Mouse (Mus musculus): ENCODE measurements at regions not wholly inside any gene's neighbourhood (a gene's known extent, or its start where the extent isn't known, plus 50 kb on each side); places are given as distances from the start of the nearest gene placed in this dataset.

- no peak overlapping the region for H3K4me2 ChIP-seq (replicated peaks; ENCODE audit: low read depth, low read length)
- H3K4me3 ChIP-seq (ENCODE audit: low read depth, low read length) = no peak overlapping the region
- no peak for ATAC-seq (ENCODE audit: insufficient number of reproducible peaks, insufficient read depth, low FRiP score, low read depth)
- H3K4me1 ChIP-seq (ENCODE audit: control insufficient read depth, insufficient read depth, low read length) = no peaks in the 10 kb centered on the region
- H3K36me3 ChIP-seq (ENCODE audit: control insufficient read depth, insufficient read depth, low read length) = no peaks in the 10 kb centered on the region
- H3K9ac ChIP-seq (replicated peaks; ENCODE audit: low read depth, low read length) = no peak overlapping the region
- 78% methylated on average over 2 of the region's 2 CpGs for WGBS
- H3K27me3 ChIP-seq (ENCODE audit: control insufficient read depth, insufficient read depth, low read length) = no peaks in the 10 kb centered on the region
- H3K9me3 ChIP-seq (ENCODE audit: control insufficient read depth, low read depth, low read length) = no peaks in the 10 kb centered on the region
- H3K27ac ChIP-seq (ENCODE audit: low read length) = no peak overlapping the region
Observed at GRCm38 (mm10) chr16:39368276-39368675, 475.8 kb downstream of the Igsf11 start.

GRCm38 (mm10) chr16:39374616-39375015, 482.1 kb downstream of the Igsf11 start:
- 68% methylated on average over 3 of the region's 3 CpGs for WGBS
- no peak overlapping the region for H3K9ac ChIP-seq (replicated peaks; ENCODE audit: low read depth, low read length)
- ATAC-seq (ENCODE audit: insufficient number of reproducible peaks, insufficient read depth, low FRiP score, low read depth) = no peak

GRCm38 (mm10) chr16:39379959-39380358, 487.5 kb downstream of the Igsf11 start:
- no peak overlapping the region for H3K4me2 ChIP-seq (replicated peaks; ENCODE audit: low read depth, low read length)
- H3K36me3 ChIP-seq (ENCODE audit: control insufficient read depth, insufficient read depth, low read length) = no peaks in the 10 kb centered on the region
- ATAC-seq (ENCODE audit: insufficient number of reproducible peaks, insufficient read depth, low FRiP score, low read depth) = no peak
- no peak overlapping the region for H3K4me3 ChIP-seq (ENCODE audit: low read depth, low read length)
- WGBS = 70% methylated on average over 7 of the region's 7 CpGs
- H3K27me3 ChIP-seq (ENCODE audit: control insufficient read depth, insufficient read depth, low read length) = no peaks in the 10 kb centered on the region
- no peak overlapping the region for H3K9ac ChIP-seq (replicated peaks; ENCODE audit: low read depth, low read length)
- H3K27ac ChIP-seq (ENCODE audit: low read length) = no peak overlapping the region
- no peaks in the 10 kb centered on the region for H3K4me1 ChIP-seq (ENCODE audit: control insufficient read depth, insufficient read depth, low read length)
- H3K9me3 ChIP-seq (ENCODE audit: control insufficient read depth, low read depth, low read length) = no peaks in the 10 kb centered on the region

More at GRCm38 (mm10) chr16:39374616-39375015, 482.1 kb downstream of the Igsf11 start:
- Histone ChIP-seq H3K4me1 (ENCODE audit: control insufficient read depth, insufficient read depth, low read length) (no peaks in the 10 kb centered on the region), H3K4me2 (replicated peaks; ENCODE audit: low read depth, low read length) (no peak overlapping the region), H3K4me3 (ENCODE audit: low read depth, low read length) (no peak overlapping the region), H3K36me3 (ENCODE audit: control insufficient read depth, insufficient read depth, low read length) (no peaks in the 10 kb centered on the region), H3K27ac (ENCODE audit: low read length) (no peak overlapping the region), H3K9me3 (ENCODE audit: control insufficient read depth, low read depth, low read length) (no peaks in the 10 kb centered on the region), H3K27me3 (ENCODE audit: control insufficient read depth, insufficient read depth, low read length) (no peaks in the 10 kb centered on the region)

- Histone ChIP-seq H3K4me2 (replicated peaks; ENCODE audit: low read depth, low read length) (no peak overlapping the region), H3K27ac (ENCODE audit: low read length) (no peak overlapping the region), H3K9ac (replicated peaks; ENCODE audit: low read depth, low read length) (no peak overlapping the region), H3K36me3 (ENCODE audit: control insufficient read depth, insufficient read depth, low read length) (no peaks in the 10 kb centered on the region), H3K9me3 (ENCODE audit: control insufficient read depth, low read depth, low read length) (no peaks in the 10 kb centered on the region), H3K4me3 (ENCODE audit: low read depth, low read length) (no peak overlapping the region), H3K27me3 (ENCODE audit: control insufficient read depth, insufficient read depth, low read length) (no peaks in the 10 kb centered on the region), H3K4me1 (ENCODE audit: control insufficient read depth, insufficient read depth, low read length) (no peaks in the 10 kb centered on the region)
- WGBS = 69% methylated on average over 5 of the region's 5 CpGs
- no peak for ATAC-seq (ENCODE audit: insufficient number of reproducible peaks, insufficient read depth, low FRiP score, low read depth)
Observed at GRCm38 (mm10) chr16:39389943-39390342, 497.5 kb downstream of the Igsf11 start.

- Histone ChIP-seq H3K27me3 (ENCODE audit: control insufficient read depth, insufficient read depth, low read length) (no peaks in the 10 kb centered on the region), H3K4me1 (ENCODE audit: control insufficient read depth, insufficient read depth, low read length) (no peaks in the 10 kb centered on the region), H3K27ac (ENCODE audit: low read length) (no peak overlapping the region), H3K4me2 (replicated peaks; ENCODE audit: low read depth, low read length) (no peak overlapping the region), H3K36me3 (ENCODE audit: control insufficient read depth, insufficient read depth, low read length) (no peaks in the 10 kb centered on the region), H3K4me3 (ENCODE audit: low read depth, low read length) (no peak overlapping the region), H3K9me3 (ENCODE audit: control insufficient read depth, low read depth, low read length) (no peaks in the 10 kb centered on the region), H3K9ac (replicated peaks; ENCODE audit: low read depth, low read length) (no peak overlapping the region)
- no peak for ATAC-seq (ENCODE audit: insufficient number of reproducible peaks, insufficient read depth, low FRiP score, low read depth)
- WGBS = 81% methylated on average over 3 of the region's 3 CpGs
Observed at GRCm38 (mm10) chr16:39390626-39391025, 498.2 kb downstream of the Igsf11 start.

- H3K4me2 ChIP-seq (replicated peaks; ENCODE audit: low read depth, low read length) = no peak overlapping the region
- 65% methylated on average over 4 of the region's 4 CpGs for WGBS
- H3K27ac ChIP-seq (ENCODE audit: low read length) = no peak overlapping the region
- H3K4me1 ChIP-seq (ENCODE audit: control insufficient read depth, insufficient read depth, low read length) = no peaks in the 10 kb centered on the region
- no peak overlapping the region for H3K9ac ChIP-seq (replicated peaks; ENCODE audit: low read depth, low read length)
- H3K4me3 ChIP-seq (ENCODE audit: low read depth, low read length) = no peak overlapping the region
- H3K9me3 ChIP-seq (ENCODE audit: control insufficient read depth, low read depth, low read length) = no peaks in the 10 kb centered on the region
- H3K36me3 ChIP-seq (ENCODE audit: control insufficient read depth, insufficient read depth, low read length) = no peaks in the 10 kb centered on the region
- ATAC-seq (ENCODE audit: insufficient number of reproducible peaks, insufficient read depth, low FRiP score, low read depth) = no peak
- no peaks in the 10 kb centered on the region for H3K27me3 ChIP-seq (ENCODE audit: control insufficient read depth, insufficient read depth, low read length)
Observed at GRCm38 (mm10) chr16:39402101-39402749, 509.8 kb downstream of the Igsf11 start.

GRCm38 (mm10) chr16:39431581-39431980, 539.1 kb downstream of the Igsf11 start:
- no peak overlapping the region for H3K27ac ChIP-seq (ENCODE audit: low read length)
- H3K27me3 ChIP-seq (ENCODE audit: control insufficient read depth, insufficient read depth, low read length) = no peaks in the 10 kb centered on the region
- ATAC-seq (ENCODE audit: insufficient number of reproducible peaks, insufficient read depth, low FRiP score, low read depth) = no peak
- no peak overlapping the region for H3K4me2 ChIP-seq (replicated peaks; ENCODE audit: low read depth, low read length)
- no peak overlapping the region for H3K9ac ChIP-seq (replicated peaks; ENCODE audit: low read depth, low read length)
- H3K4me3 ChIP-seq (ENCODE audit: low read depth, low read length) = no peak overlapping the region
- no peaks in the 10 kb centered on the region for H3K36me3 ChIP-seq (ENCODE audit: control insufficient read depth, insufficient read depth, low read length)
- 95% methylated on average over 1 of the region's 1 CpGs for WGBS
- H3K4me1 ChIP-seq (ENCODE audit: control insufficient read depth, insufficient read depth, low read length) = no peaks in the 10 kb centered on the region
- H3K9me3 ChIP-seq (ENCODE audit: control insufficient read depth, low read depth, low read length) = no peaks in the 10 kb centered on the region

GRCm38 (mm10) chr16:39445740-39446139, 538.4 kb upstream of the Lsamp start:
- no peak for ATAC-seq (ENCODE audit: insufficient number of reproducible peaks, insufficient read depth, low FRiP score, low read depth)
- Histone ChIP-seq H3K9ac (replicated peaks; ENCODE audit: low read depth, low read length) (no peak overlapping the region), H3K4me3 (ENCODE audit: low read depth, low read length) (no peak overlapping the region), H3K27ac (ENCODE audit: low read length) (no peak overlapping the region), H3K9me3 (ENCODE audit: control insufficient read depth, low read depth, low read length) (no peaks in the 10 kb centered on the region), H3K36me3 (ENCODE audit: control insufficient read depth, insufficient read depth, low read length) (no peaks in the 10 kb centered on the region), H3K4me2 (replicated peaks; ENCODE audit: low read depth, low read length) (no peak overlapping the region), H3K4me1 (ENCODE audit: control insufficient read depth, insufficient read depth, low read length) (no peaks in the 10 kb centered on the region), H3K27me3 (ENCODE audit: control insufficient read depth, insufficient read depth, low read length) (no peaks in the 10 kb centered on the region)
- 83% methylated on average over 2 of the region's 2 CpGs for WGBS

All from stomach, embryonic 14.5 days (tissue).